In genomic region chr9:45942916-45943315, GRCm38 (mm10) we compare ENCODE assay signal across 36 mouse cellular contexts. TPM values are rescaled to one million over a fixed set of nuclear protein-coding genes. Genes with fewer than 3 reads are reported as not detected.
DNase-seq lines count a peak whose midpoint lies in the region; ATAC-seq and TF ChIP-seq lines count a peak whose summit lies in the region.
"Had no signal": no experiment of that assay in that cellular context is flagged by ENCODE, and none has a peak within 500 bp of the region (broad histone marks: within the 10 kb centered on the region; RNA-seq: fewer than 3 reads in every experiment).

No protein-coding gene starts in this region.

- H3K9ac ChIP-seq in stomach, embryonic 14.5 days (replicated peaks; ENCODE audit: low read depth, low read length) = no peak overlapping the region
- no peak overlapping the region for H3K9ac ChIP-seq in stomach, postnatal 0 days (ENCODE audit: low read length)
- H3K9ac ChIP-seq in liver, embryonic 11.5 days (ENCODE audit: low read depth, low read length) = no peak overlapping the region
- H3K9ac ChIP-seq in liver, embryonic 16.5 days (ENCODE audit: low read depth, low read length) = no peak overlapping the region
- H3K9ac ChIP-seq in hindbrain, embryonic 16.5 days (ENCODE audit: low read depth, low read length) = no peak overlapping the region
- no peak overlapping the region for H3K9ac ChIP-seq in forebrain, postnatal 0 days
- H3K9ac ChIP-seq: embryonic facial prominence, embryonic 13.5 days; heart, embryonic 12.5 days; hindbrain, embryonic 13.5 days; limb, embryonic 12.5 days; neural tube, embryonic 15.5 days had no signal

- H3K4me2 ChIP-seq in stomach, embryonic 14.5 days (replicated peaks; ENCODE audit: low read depth, low read length) = no peak overlapping the region
- no peak overlapping the region for H3K4me2 ChIP-seq in stomach, postnatal 0 days (replicated peaks; ENCODE audit: low read depth)
- peak overlapping the region; percentile 46 for H3K4me2 ChIP-seq in liver, embryonic 11.5 days
- peak overlapping the region; percentile 28; the same call in 1 of the 2 replicates for H3K4me2 ChIP-seq in liver, embryonic 16.5 days (ENCODE audit: low read depth, low read length)
- H3K4me2 ChIP-seq in hindbrain, embryonic 16.5 days (ENCODE audit: low read length) = no peak overlapping the region
- H3K4me2 ChIP-seq in forebrain, postnatal 0 days (ENCODE audit: low read depth) = no peak overlapping the region
- H3K4me2 ChIP-seq: embryonic facial prominence, embryonic 13.5 days; heart, embryonic 12.5 days; hindbrain, embryonic 13.5 days; limb, embryonic 12.5 days; neural tube, embryonic 15.5 days had no signal

- no peak overlapping the region for H3K4me3 ChIP-seq in stomach, embryonic 14.5 days (ENCODE audit: low read depth, low read length)
- no peak overlapping the region for H3K4me3 ChIP-seq in stomach, postnatal 0 days (ENCODE audit: low read depth, low read length)
- no peak overlapping the region for H3K4me3 ChIP-seq in liver, embryonic 11.5 days (ENCODE audit: low read depth, low read length)
- no peak overlapping the region for H3K4me3 ChIP-seq in liver, embryonic 16.5 days (ENCODE audit: low read depth, low read length)
- H3K4me3 ChIP-seq in hindbrain, embryonic 16.5 days (ENCODE audit: low read length) = no peak overlapping the region
- H3K4me3 ChIP-seq in forebrain, postnatal 0 days (ENCODE audit: low read depth, low read length) = no peak overlapping the region
- H3K4me3 ChIP-seq: embryonic facial prominence, embryonic 13.5 days; forebrain, embryonic 10.5 days; heart, adult 2 months; heart, embryonic 12.5 days; hindbrain, embryonic 13.5 days; limb, embryonic 12.5 days; neural tube, embryonic 15.5 days had no signal

- DNase-seq in stomach, postnatal 0 days (ENCODE audit: low spot score) = no peak
- DNase-seq in liver, embryonic 11.5 days (ENCODE audit: low spot score) = no peak
- DNase-seq in MN1 (ENCODE audit: low spot score) = no peak
- no peak for DNase-seq in forebrain, postnatal 0 days
- DNase-seq: adrenal gland, adult 2 months; adrenal gland, postnatal 36 days; cerebellum, adult 9-11 months; heart, adult 2 months; heart, postnatal 4 days; kidney, adult 2 months; layer of hippocampus, adult 9-11 months; lung, adult 18-20 months; lung, postnatal 4 days; midbrain, embryonic 14.5 days; retina, postnatal 1 day; right cerebral cortex, postnatal 14 days; spleen, adult 18-20 months; thymus, adult 2 months; thymus, postnatal 4 days had no signal

- 0 out of 2 replicates have a peak, but pooled peaks have one; percentile 7 for ATAC-seq in stomach, embryonic 14.5 days (ENCODE audit: insufficient number of reproducible peaks, insufficient read depth, low FRiP score, low read depth)
- no peak for ATAC-seq in stomach, postnatal 0 days (ENCODE audit: low FRiP score, low TSS enrichment)
- peak; percentile 87 for ATAC-seq in liver, embryonic 11.5 days (replicated peaks; ENCODE audit: low FRiP score)
- ATAC-seq in liver, embryonic 16.5 days (ENCODE audit: low read depth) = peak; percentile 77
- no peak for ATAC-seq in hindbrain, embryonic 16.5 days
- ATAC-seq in forebrain, postnatal 0 days = no peak
- ATAC-seq: activated CD4-positive, CD25-positive, alpha-beta regulatory T cell, adult 4 months; CD4-positive, CD25-positive, alpha-beta regulatory T cell, adult 4 months; forebrain, embryonic 16.5 days; inflammation-experienced regulatory T-cells, adult 6 months; lung, postnatal 0 days had no signal

- 87% methylated on average over 8 of the region's 8 CpGs for WGBS in stomach, embryonic 14.5 days
- 76% methylated on average over 8 of the region's 8 CpGs for WGBS in stomach, postnatal 0 days
- WGBS in liver, embryonic 11.5 days = 65% methylated on average over 8 of the region's 8 CpGs
- WGBS in liver, embryonic 16.5 days (ENCODE audit: insufficient replicate concordance) = 38% methylated on average over 8 of the region's 8 CpGs
- 88% methylated on average over 8 of the region's 8 CpGs for WGBS in hindbrain, embryonic 16.5 days
- 93% methylated on average over 8 of the region's 8 CpGs for WGBS in forebrain, postnatal 0 days

- H3K9me3 ChIP-seq in stomach, embryonic 14.5 days (ENCODE audit: control insufficient read depth, low read depth, low read length) = no peaks in the 10 kb centered on the region
- no peaks in the 10 kb centered on the region for H3K9me3 ChIP-seq in stomach, postnatal 0 days (ENCODE audit: control insufficient read depth, low read length)
- H3K9me3 ChIP-seq in liver, embryonic 11.5 days (ENCODE audit: control insufficient read depth, low read length) = no peaks in the 10 kb centered on the region
- H3K9me3 ChIP-seq in liver, embryonic 16.5 days (replicated peaks; ENCODE audit: control insufficient read depth, low read length) = peaks cover 2% of the 10 kb centered on the region; the same call in 1 of the 2 replicates
- no peaks in the 10 kb centered on the region for H3K9me3 ChIP-seq in hindbrain, embryonic 16.5 days (ENCODE audit: control insufficient read depth, low read length)
- no peaks in the 10 kb centered on the region for H3K9me3 ChIP-seq in forebrain, postnatal 0 days (ENCODE audit: low read length)
- H3K9me3 ChIP-seq: embryonic facial prominence, embryonic 13.5 days; forebrain, embryonic 10.5 days; heart, embryonic 12.5 days; hindbrain, embryonic 13.5 days; limb, embryonic 12.5 days; neural tube, embryonic 15.5 days had no signal

- no peaks in the 10 kb centered on the region for H3K4me1 ChIP-seq in stomach, embryonic 14.5 days (ENCODE audit: control insufficient read depth, insufficient read depth, low read length)
- no peaks in the 10 kb centered on the region for H3K4me1 ChIP-seq in stomach, postnatal 0 days (replicated peaks; ENCODE audit: control insufficient read depth, insufficient read depth)
- peaks cover 32% of the 10 kb centered on the region for H3K4me1 ChIP-seq in liver, embryonic 11.5 days (replicated peaks; ENCODE audit: control insufficient read depth, insufficient read depth, low read length)
- H3K4me1 ChIP-seq in liver, embryonic 16.5 days (ENCODE audit: control insufficient read depth, low read depth, low read length) = peaks cover 34% of the 10 kb centered on the region
- no peaks in the 10 kb centered on the region for H3K4me1 ChIP-seq in hindbrain, embryonic 16.5 days (ENCODE audit: control insufficient read depth, insufficient read depth, low read depth, low read length)
- no peaks in the 10 kb centered on the region for H3K4me1 ChIP-seq in forebrain, postnatal 0 days (ENCODE audit: insufficient read depth)
- H3K4me1 ChIP-seq: embryonic facial prominence, embryonic 13.5 days; heart, embryonic 12.5 days; hindbrain, embryonic 13.5 days; limb, embryonic 12.5 days; neural tube, embryonic 15.5 days had no signal

- TF ChIP-seq CTCF in stomach, postnatal 0 days (IDR thresholded peaks at IDR 0.05; ENCODE audit: low read depth) = no peak
- no peak for TF ChIP-seq CTCF in forebrain, postnatal 0 days (IDR thresholded peaks at IDR 0.05; ENCODE audit: low read depth)

- H3K27me3 ChIP-seq in stomach, embryonic 14.5 days (ENCODE audit: control insufficient read depth, insufficient read depth, low read length) = no peaks in the 10 kb centered on the region
- no peaks in the 10 kb centered on the region for H3K27me3 ChIP-seq in stomach, postnatal 0 days (ENCODE audit: control insufficient read depth, insufficient read depth, low read length)
- no peaks in the 10 kb centered on the region for H3K27me3 ChIP-seq in liver, embryonic 11.5 days (replicated peaks; ENCODE audit: control insufficient read depth, insufficient read depth, low read length)
- H3K27me3 ChIP-seq in liver, embryonic 16.5 days (ENCODE audit: control insufficient read depth, insufficient read depth, low read depth, low read length) = no peaks in the 10 kb centered on the region
- H3K27me3 ChIP-seq in hindbrain, embryonic 16.5 days (replicated peaks; ENCODE audit: control insufficient read depth, insufficient read depth, low read length) = no peaks in the 10 kb centered on the region
- no peaks in the 10 kb centered on the region for H3K27me3 ChIP-seq in forebrain, postnatal 0 days (ENCODE audit: insufficient read depth, low read length)
- H3K27me3 ChIP-seq: embryonic facial prominence, embryonic 13.5 days; heart, embryonic 12.5 days; hindbrain, embryonic 13.5 days; limb, embryonic 12.5 days; neural tube, embryonic 15.5 days had no signal

- H3K27ac ChIP-seq in stomach, embryonic 14.5 days (ENCODE audit: low read length) = no peak overlapping the region
- H3K27ac ChIP-seq in stomach, postnatal 0 days (replicated peaks) = no peak overlapping the region
- H3K27ac ChIP-seq in liver, embryonic 11.5 days (ENCODE audit: low read depth, low read length) = peak overlapping the region; percentile 39; the same call in 1 of the 2 replicates
- peak overlapping the region; percentile 26; the same call in 1 of the 2 replicates for H3K27ac ChIP-seq in liver, embryonic 16.5 days (ENCODE audit: low read length)
- no peak overlapping the region for H3K27ac ChIP-seq in hindbrain, embryonic 16.5 days (ENCODE audit: low read depth, low read length)
- no peak overlapping the region for H3K27ac ChIP-seq in forebrain, postnatal 0 days (ENCODE audit: low read depth, low read length)
- H3K27ac ChIP-seq: embryonic facial prominence, embryonic 13.5 days; forebrain, embryonic 10.5 days; heart, adult 2 months; hindbrain, embryonic 13.5 days; kidney, postnatal 0 days; limb, embryonic 12.5 days; neural tube, embryonic 15.5 days had no signal

- no peak for TF ChIP-seq EP300 in stomach, postnatal 0 days (optimal IDR thresholded peaks at IDR 0.05)

- peaks cover 53% of the 10 kb centered on the region for H3K36me3 ChIP-seq in stomach, embryonic 14.5 days (ENCODE audit: control insufficient read depth, insufficient read depth, low read length)
- H3K36me3 ChIP-seq in stomach, postnatal 0 days (ENCODE audit: control insufficient read depth, insufficient read depth, low read length) = peaks cover 49% of the 10 kb centered on the region
- peaks cover 40% of the 10 kb centered on the region for H3K36me3 ChIP-seq in liver, embryonic 11.5 days (ENCODE audit: control insufficient read depth, insufficient read depth, low read length)
- H3K36me3 ChIP-seq in liver, embryonic 16.5 days (ENCODE audit: control insufficient read depth, insufficient read depth) = peaks cover 26% of the 10 kb centered on the region
- peaks cover 52% of the 10 kb centered on the region for H3K36me3 ChIP-seq in hindbrain, embryonic 16.5 days (ENCODE audit: control insufficient read depth, insufficient read depth, low read length)
- H3K36me3 ChIP-seq in forebrain, postnatal 0 days (ENCODE audit: insufficient read depth) = peaks cover 82% of the 10 kb centered on the region

RNA-seq across cellular contexts. Expression of gene Tagln, which starts 7.1 kb away (rescaled TPM):
- 573 and 578 TPM in 2 replicates for polyA plus RNA-seq in stomach, embryonic 14.5 days (2014; fragmentation: Nextera tagmentation; extraction: Ambion mirVana)
- 881 and 1,168 TPM in 2 replicates for polyA plus RNA-seq in stomach, postnatal 0 days (2015; fragmentation: Nextera tagmentation; extraction: Ambion mirVana)
- 17.9 and 24.1 TPM in 2 replicates for polyA plus RNA-seq in liver, embryonic 11.5 days (2014; fragmentation: Nextera tagmentation; extraction: Ambion mirVana)
- 6.2 and 9.5 TPM in 2 replicates for polyA plus RNA-seq in liver, embryonic 16.5 days (2015; fragmentation: Nextera tagmentation; extraction: Ambion mirVana)
- 7.1 and 8.5 TPM in 2 replicates for polyA plus RNA-seq in hindbrain, embryonic 16.5 days (2015; fragmentation: Nextera tagmentation; extraction: Ambion mirVana)
- total RNA-seq in forebrain, postnatal 0 days (2014; rRNA removed) = 5.6 and 7.7 TPM in 2 replicates
- 3.5 and 3.7 TPM in 2 replicates for polyA plus RNA-seq in forebrain, postnatal 0 days (2015; fragmentation: Nextera tagmentation; extraction: Ambion mirVana)
- total RNA-seq: common myeloid progenitor, adult 5-6 weeks; megakaryocyte-erythroid progenitor cell, adult 5-6 weeks had no signal

RNA-seq across cellular contexts. Expression of gene Sidt2, which starts 12.1 kb away (rescaled TPM):
- polyA plus RNA-seq in stomach, embryonic 14.5 days (2014; fragmentation: Nextera tagmentation; extraction: Ambion mirVana) = 41.5 and 42.1 TPM in 2 replicates
- polyA plus RNA-seq in stomach, postnatal 0 days (2015; fragmentation: Nextera tagmentation; extraction: Ambion mirVana) = 41.0 and 46.1 TPM in 2 replicates
- polyA plus RNA-seq in liver, embryonic 11.5 days (2014; fragmentation: Nextera tagmentation; extraction: Ambion mirVana) = 34.1 and 36.2 TPM in 2 replicates
- 18.5 and 20.5 TPM in 2 replicates for polyA plus RNA-seq in liver, embryonic 16.5 days (2015; fragmentation: Nextera tagmentation; extraction: Ambion mirVana)
- polyA plus RNA-seq in hindbrain, embryonic 16.5 days (2015; fragmentation: Nextera tagmentation; extraction: Ambion mirVana) = 51.2 and 52.0 TPM in 2 replicates
- total RNA-seq in forebrain, postnatal 0 days (2014; rRNA removed) = 65.6 and 77.5 TPM in 2 replicates
- polyA plus RNA-seq in forebrain, postnatal 0 days (2015; fragmentation: Nextera tagmentation; extraction: Ambion mirVana) = 33.5 and 46.5 TPM in 2 replicates

RNA-seq across cellular contexts. Expression of gene Rnf214, which starts 36.2 kb away (rescaled TPM):
- 65.4 and 77.0 TPM in 2 replicates for polyA plus RNA-seq in stomach, embryonic 14.5 days (2014; fragmentation: Nextera tagmentation; extraction: Ambion mirVana)
- polyA plus RNA-seq in stomach, postnatal 0 days (2015; fragmentation: Nextera tagmentation; extraction: Ambion mirVana) = 18.9 and 22.3 TPM in 2 replicates
- polyA plus RNA-seq in liver, embryonic 11.5 days (2014; fragmentation: Nextera tagmentation; extraction: Ambion mirVana) = 33.7 and 37.3 TPM in 2 replicates
- 15.0 and 16.0 TPM in 2 replicates for polyA plus RNA-seq in liver, embryonic 16.5 days (2015; fragmentation: Nextera tagmentation; extraction: Ambion mirVana)
- 79.7 and 103 TPM in 2 replicates for polyA plus RNA-seq in hindbrain, embryonic 16.5 days (2015; fragmentation: Nextera tagmentation; extraction: Ambion mirVana)
- 52.2 and 62.9 TPM in 2 replicates for total RNA-seq in forebrain, postnatal 0 days (2014; rRNA removed)
- polyA plus RNA-seq in forebrain, postnatal 0 days (2015; fragmentation: Nextera tagmentation; extraction: Ambion mirVana) = 53.8 and 73.5 TPM in 2 replicates

RNA-seq across cellular contexts. Expression of gene Pcsk7, which starts 36.6 kb away (rescaled TPM):
- polyA plus RNA-seq in stomach, embryonic 14.5 days (2014; fragmentation: Nextera tagmentation; extraction: Ambion mirVana) = 13.5 and 17.5 TPM in 2 replicates
- polyA plus RNA-seq in stomach, postnatal 0 days (2015; fragmentation: Nextera tagmentation; extraction: Ambion mirVana) = 17.8 and 19.7 TPM in 2 replicates
- polyA plus RNA-seq in liver, embryonic 11.5 days (2014; fragmentation: Nextera tagmentation; extraction: Ambion mirVana) = 12.2 and 13.6 TPM in 2 replicates
- polyA plus RNA-seq in liver, embryonic 16.5 days (2015; fragmentation: Nextera tagmentation; extraction: Ambion mirVana) = 7.2 and 8.4 TPM in 2 replicates
- polyA plus RNA-seq in hindbrain, embryonic 16.5 days (2015; fragmentation: Nextera tagmentation; extraction: Ambion mirVana) = 18.8 and 23.1 TPM in 2 replicates
- total RNA-seq in forebrain, postnatal 0 days (2014; rRNA removed) = 32.5 and 33.8 TPM in 2 replicates
- polyA plus RNA-seq in forebrain, postnatal 0 days (2015; fragmentation: Nextera tagmentation; extraction: Ambion mirVana) = 13.7 and 16.1 TPM in 2 replicates

Comparison
In these comparisons a context has a peak if more than half of its experiments do, and no peak if none do; other contexts are left out.
1. ATAC-seq: peak in stomach, embryonic 14.5 days (single experiment), liver, embryonic 11.5 days (single experiment) and liver, embryonic 16.5 days (single experiment); none in stomach, postnatal 0 days (single experiment), hindbrain, embryonic 16.5 days (single experiment) and forebrain, postnatal 0 days (single experiment).
2. H3K27ac ChIP-seq: peak in liver, embryonic 11.5 days (single experiment) and liver, embryonic 16.5 days (single experiment); none in stomach, embryonic 14.5 days (single experiment), stomach, postnatal 0 days (single experiment), hindbrain, embryonic 16.5 days (single experiment) and forebrain, postnatal 0 days (single experiment).
3. H3K4me2 ChIP-seq: peak in liver, embryonic 11.5 days (single experiment) and liver, embryonic 16.5 days (single experiment); none in stomach, embryonic 14.5 days (single experiment), stomach, postnatal 0 days (single experiment), hindbrain, embryonic 16.5 days (single experiment) and forebrain, postnatal 0 days (single experiment).
4. RNA of gene Tagln, which starts 7.1 kb away (polyA plus RNA-seq): 881 to 1,168 TPM in stomach, postnatal 0 days and 573 to 578 TPM in stomach, embryonic 14.5 days; 17.9 to 24.1 TPM in liver, embryonic 11.5 days, 6.2 to 9.5 TPM in liver, embryonic 16.5 days, 7.1 to 8.5 TPM in hindbrain, embryonic 16.5 days and 3.5 to 3.7 TPM in forebrain, postnatal 0 days; every median in the first group is over 10 times any median in the second.